Mouse (Mus musculus): Measurements from ENCODE around the gene Pla2g4e.

DNA sequence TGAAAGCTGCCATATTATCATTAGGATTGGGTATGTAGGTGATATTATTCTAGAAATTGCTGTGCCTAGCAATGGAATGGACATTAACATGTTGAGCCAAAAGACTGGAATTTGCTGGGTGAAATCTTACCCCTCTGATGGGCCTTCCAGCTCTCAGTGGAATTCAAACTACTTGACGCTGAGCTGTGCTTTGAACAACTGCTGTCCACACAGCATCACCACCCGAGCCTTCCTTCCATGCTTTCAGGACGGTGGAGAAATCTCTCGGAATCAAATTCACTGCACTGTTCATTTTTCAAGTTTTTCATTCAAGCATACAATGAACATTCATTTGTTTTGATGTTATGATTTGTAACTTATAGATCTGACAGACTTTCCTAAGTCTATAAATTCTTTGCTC is 100.7 kb downstream of the Pla2g4e start:
- TF ChIP-seq CTCF (IDR thresholded peaks at IDR 0.05; ENCODE audit: low read depth) (no peak), EP300 (IDR thresholded peaks at IDR 0.05; ENCODE audit: low read depth) (no peak)
